Comparison of ENCODE assay signal across 8 mouse cellular contexts in the genomic region with DNA sequence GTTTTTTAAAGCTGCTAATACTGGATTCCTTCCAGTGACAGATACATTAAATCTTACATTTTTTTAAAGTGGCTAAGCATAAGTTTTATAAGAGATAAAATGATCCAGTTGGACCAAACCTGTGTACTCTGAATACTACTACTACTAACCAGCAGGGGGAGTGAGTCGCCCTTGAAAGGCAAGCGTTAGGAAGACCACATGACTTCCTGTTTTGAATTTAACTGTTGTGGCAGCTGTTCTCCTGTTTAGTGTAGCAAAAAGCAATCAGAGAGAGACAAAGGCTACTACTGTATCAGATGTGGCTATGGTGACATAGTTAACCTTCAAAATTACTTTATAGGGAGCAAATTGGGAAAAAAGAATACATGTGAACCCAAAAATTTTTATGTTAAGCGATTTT. TPM values are rescaled to one million over a fixed set of nuclear protein-coding genes. Genes with fewer than 3 reads are reported as not detected.
DNase-seq lines count a peak whose midpoint lies in the region; ATAC-seq lines count a peak whose summit lies in the region.

No protein-coding gene starts in this region.

- H3K36me3 ChIP-seq in hindbrain, embryonic 13.5 days, result no peaks in the 10 kb centered on the region
- no peaks in the 10 kb centered on the region for H3K36me3 ChIP-seq in hindbrain, embryonic 12.5 days
- H3K36me3 ChIP-seq in liver, embryonic 15.5 days (replicated peaks), result no peaks in the 10 kb centered on the region
- no peaks in the 10 kb centered on the region for H3K36me3 ChIP-seq in stomach, embryonic 14.5 days (ENCODE audit: control insufficient read depth, insufficient read depth, low read length)

- H3K4me2 ChIP-seq in hindbrain, embryonic 13.5 days, result no peak overlapping the region
- no peak overlapping the region for H3K4me2 ChIP-seq in hindbrain, embryonic 12.5 days (replicated peaks)
- H3K4me2 ChIP-seq in liver, embryonic 15.5 days, result no peak overlapping the region
- no peak overlapping the region for H3K4me2 ChIP-seq in stomach, embryonic 14.5 days (replicated peaks; ENCODE audit: low read depth, low read length)

- no peak overlapping the region for H3K4me3 ChIP-seq in hindbrain, embryonic 13.5 days
- H3K4me3 ChIP-seq in hindbrain, embryonic 12.5 days, result no peak overlapping the region
- no peak overlapping the region for H3K4me3 ChIP-seq in liver, embryonic 15.5 days (replicated peaks)
- no peak overlapping the region for H3K4me3 ChIP-seq in stomach, embryonic 14.5 days (ENCODE audit: low read depth, low read length)

- ATAC-seq in hindbrain, embryonic 13.5 days (ENCODE audit: low FRiP score), result 0 out of 2 replicates have a peak, but pooled peaks have one; percentile 37
- ATAC-seq in hindbrain, embryonic 12.5 days (ENCODE audit: low FRiP score), result no peak
- peak; percentile 59; the same call in 1 of the 2 replicates for ATAC-seq in liver, embryonic 15.5 days (ENCODE audit: insufficient read depth)
- peak; percentile 37; the same call in 1 of the 2 replicates for ATAC-seq in stomach, embryonic 14.5 days (ENCODE audit: insufficient number of reproducible peaks, insufficient read depth, low FRiP score, low read depth)

- no peaks in the 10 kb centered on the region for H3K9me3 ChIP-seq in hindbrain, embryonic 13.5 days
- no peaks in the 10 kb centered on the region for H3K9me3 ChIP-seq in hindbrain, embryonic 12.5 days (replicated peaks)
- no peaks in the 10 kb centered on the region for H3K9me3 ChIP-seq in liver, embryonic 15.5 days (replicated peaks)
- no peaks in the 10 kb centered on the region for H3K9me3 ChIP-seq in stomach, embryonic 14.5 days (ENCODE audit: control insufficient read depth, low read depth, low read length)

- H3K27me3 ChIP-seq in hindbrain, embryonic 13.5 days, result no peaks in the 10 kb centered on the region
- no peaks in the 10 kb centered on the region for H3K27me3 ChIP-seq in hindbrain, embryonic 12.5 days
- H3K27me3 ChIP-seq in liver, embryonic 15.5 days, result no peaks in the 10 kb centered on the region
- no peaks in the 10 kb centered on the region for H3K27me3 ChIP-seq in stomach, embryonic 14.5 days (ENCODE audit: control insufficient read depth, insufficient read depth, low read length)

- DNase-seq in CD4-positive, CD25-positive, alpha-beta regulatory T cell, adult 2 months (ENCODE audit: low read depth, low spot score), result peak; percentile 90
- peak; percentile 10 to 49 for DNase-seq in adrenal gland, postnatal 36 days
- DNase-seq in heart, adult 8-10 months (ENCODE audit: low spot score), result peak; percentile 80
- DNase-seq in frontal cortex, postnatal 10 days (ENCODE audit: low spot score in 2 of 2), result no peak

- H3K4me1 ChIP-seq in hindbrain, embryonic 13.5 days (replicated peaks), result peaks cover 22% of the 10 kb centered on the region
- H3K4me1 ChIP-seq in hindbrain, embryonic 12.5 days, result peaks cover 19% of the 10 kb centered on the region
- peaks cover 17% of the 10 kb centered on the region for H3K4me1 ChIP-seq in liver, embryonic 15.5 days (replicated peaks)
- H3K4me1 ChIP-seq in stomach, embryonic 14.5 days (ENCODE audit: control insufficient read depth, insufficient read depth, low read length), result no peaks in the 10 kb centered on the region

- no peak overlapping the region for H3K27ac ChIP-seq in hindbrain, embryonic 13.5 days
- H3K27ac ChIP-seq in hindbrain, embryonic 12.5 days, result no peak overlapping the region
- H3K27ac ChIP-seq in liver, embryonic 15.5 days (replicated peaks), result no peak overlapping the region
- no peak overlapping the region for H3K27ac ChIP-seq in stomach, embryonic 14.5 days (ENCODE audit: low read length)

- no peak overlapping the region for H3K9ac ChIP-seq in hindbrain, embryonic 13.5 days
- no peak overlapping the region for H3K9ac ChIP-seq in hindbrain, embryonic 12.5 days
- H3K9ac ChIP-seq in liver, embryonic 15.5 days, result no peak overlapping the region
- no peak overlapping the region for H3K9ac ChIP-seq in stomach, embryonic 14.5 days (replicated peaks; ENCODE audit: low read depth, low read length)

- WGBS in hindbrain, embryonic 13.5 days, result 46% methylated on average over 3 of the region's 3 CpGs
- WGBS in hindbrain, embryonic 12.5 days, result 39% methylated on average over 3 of the region's 3 CpGs
- WGBS in liver, embryonic 15.5 days (ENCODE audit: insufficient replicate concordance), result 35% methylated on average over 3 of the region's 3 CpGs
- 42% methylated on average over 3 of the region's 3 CpGs for WGBS in stomach, embryonic 14.5 days

RNA-seq across cellular contexts. Expression of gene Nipbl, which starts 6.8 kb away (rescaled TPM):
- 17.4 and 17.9 TPM in 2 replicates for polyA plus RNA-seq in hindbrain, embryonic 13.5 days (2015; fragmentation: Nextera tagmentation; extraction: Ambion mirVana)
- 22.7 and 23.2 TPM in 2 replicates for polyA plus RNA-seq in hindbrain, embryonic 12.5 days (2016; fragmentation: Nextera tagmentation; extraction: Ambion mirVana)
- 10 to 100 TPM; 48.9 to 50.5 TPM for total RNA-seq in adrenal gland, postnatal 36 days (2021)
- 10 to 100 TPM; 26.0 to 30.2 (median 27.5) TPM for total RNA-seq in heart, adult 8-10 months (2022)
- polyA plus RNA-seq in liver, embryonic 15.5 days (2015; fragmentation: Nextera tagmentation; extraction: Ambion mirVana), result 6.1 and 6.3 TPM in 2 replicates
- polyA plus RNA-seq in stomach, embryonic 14.5 days (2014; fragmentation: Nextera tagmentation; extraction: Ambion mirVana), result 26.1 and 26.7 TPM in 2 replicates

Comparison
In these comparisons a context has a peak if more than half of its experiments do, and no peak if none do; other contexts are left out.
1. DNase-seq: peak in CD4-positive, CD25-positive, alpha-beta regulatory T cell, adult 2 months (single experiment), adrenal gland, postnatal 36 days (2 of 2) and heart, adult 8-10 months (single experiment); none in frontal cortex, postnatal 10 days (0 of 2).